Mouse (Mus musculus) hindbrain, embryonic 14.5 days (tissue): ENCODE measurements around the gene Izumo1r. TPM values are rescaled to one million over a fixed set of nuclear protein-coding genes. Genes with fewer than 3 reads are reported as not detected.

ENCODE experiments used
- ATAC-seq: fragments of 200-750 bp; cut with Nextera tagmentation; 2 replicates; pipeline ENCODE4 v1.8.0; 2017; ENCODE audit warnings: moderate number of reproducible peaks, mild to moderate bottlenecking, moderate TSS enrichment, moderate library complexity; ENCODE audit not compliant: low FRiP score
- DNase-seq: peaks from one replicate; pipeline ENCODE4 v3.0.0-alpha.2; 2015; ENCODE audit warnings: low spot score
- H3K27ac ChIP-seq: fragments of 300-500 bp; sonication (generic); 2 replicates; pipeline ENCODE4 v1.5.1; 2014; ENCODE audit warnings: mild to moderate bottlenecking, moderate library complexity
- H3K27me3 ChIP-seq: fragments of 300-500 bp; sonication (generic); 2 replicates; pipeline ENCODE4 v1.6.1; 2014; ENCODE audit warnings: mild to moderate bottlenecking, low read length, mixed read lengths; ENCODE audit not compliant: control insufficient read depth, insufficient read depth
- H3K36me3 ChIP-seq: fragments of 300-500 bp; sonication (generic); replicated peaks from 2 replicates; pipeline ENCODE4 v1.6.1; 2014; ENCODE audit not compliant: control insufficient read depth, insufficient read depth
- H3K4me1 ChIP-seq: fragments of 300-500 bp; sonication (generic); replicated peaks from 2 replicates; pipeline ENCODE4 v1.6.1; 2014; ENCODE audit warnings: antibody characterized with exemption, low read length, mixed read lengths; ENCODE audit not compliant: control insufficient read depth, insufficient read depth
- H3K4me2 ChIP-seq: fragments of 300-500 bp; sonication (generic); replicated peaks from 2 replicates; pipeline ENCODE4 v1.6.1; 2014; ENCODE audit warnings: mild to moderate bottlenecking, moderate library complexity
- H3K4me3 ChIP-seq: fragments of 300-500 bp; sonication (generic); replicated peaks from 2 replicates; pipeline ENCODE4 v1.5.1; 2014; ENCODE audit warnings: mild to moderate bottlenecking, low read length
- H3K9ac ChIP-seq: fragments of 300-500 bp; sonication (generic); 2 replicates; pipeline ENCODE4 v1.6.1; 2014
- H3K9me3 ChIP-seq: fragments of 300-500 bp; sonication (generic); 2 replicates; pipeline ENCODE4 v1.6.1; 2016; ENCODE audit warnings: low read length; ENCODE audit not compliant: control insufficient read depth
- WGBS: fragments of 180-500 bp; shearing (Covaris S2); extraction: QIAGEN DNeasy Blood & Tissue Kit; methylation state at CpG from one replicate; pipeline ENCODE4 v1.1.7; 2014; 5-methylcytosine and 5-hydroxymethylcytosine counted together
- polyA plus RNA-seq: library from polyadenylated mRNA; unstranded; fragments of >200 nt; fragmentation: Nextera tagmentation; extraction: Ambion mirVana; gene quantifications from 2 replicates; pipeline ENCODE4 v1.2.1, GENCODE M21; 2014

The Izumo1r gene
- polyA plus RNA-seq, 1 experiment from 2014 or later, result not detected

DNA sequence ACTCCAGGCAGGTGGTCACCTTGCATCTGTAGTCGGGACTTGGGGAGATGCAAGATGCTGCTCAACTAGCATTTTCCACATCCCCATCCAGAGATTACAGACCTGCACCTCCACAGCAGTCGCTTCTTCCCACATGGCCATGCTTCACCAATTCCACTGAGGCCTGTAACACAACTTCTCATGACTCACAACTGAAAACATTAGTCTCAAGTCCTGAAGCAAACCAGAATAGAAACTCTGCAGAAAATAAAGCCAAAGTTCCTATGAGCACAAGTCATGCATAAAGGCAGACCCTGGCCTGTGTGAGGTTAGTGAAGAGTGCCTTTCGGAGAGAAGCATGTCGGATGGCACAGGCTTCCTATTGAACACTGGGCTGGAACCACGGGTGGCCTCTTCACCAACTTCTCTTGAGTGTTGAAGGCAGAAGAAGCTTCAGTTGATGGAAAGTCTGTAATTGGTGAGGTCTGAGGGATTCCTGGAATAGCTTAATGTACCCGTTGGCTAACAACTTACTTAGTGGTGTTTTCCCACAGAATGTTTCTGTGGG, 60.4 kb downstream of the Izumo1r start:
- ATAC-seq (no peak), DNase-seq (no peak)
- no peak overlapping the region for H3K4me3 ChIP-seq
- 92% methylated on average over 6 of the region's 6 CpGs for WGBS
- no peak overlapping the region for H3K4me2 ChIP-seq
- H3K9me3 ChIP-seq, result no peaks in the 10 kb centered on the region
- no peaks in the 10 kb centered on the region for H3K36me3 ChIP-seq
- H3K27me3 ChIP-seq, result no peaks in the 10 kb centered on the region
- H3K4me1 ChIP-seq, result no peaks in the 10 kb centered on the region
- no peak overlapping the region for H3K9ac ChIP-seq
- no peak overlapping the region for H3K27ac ChIP-seq

DNA sequence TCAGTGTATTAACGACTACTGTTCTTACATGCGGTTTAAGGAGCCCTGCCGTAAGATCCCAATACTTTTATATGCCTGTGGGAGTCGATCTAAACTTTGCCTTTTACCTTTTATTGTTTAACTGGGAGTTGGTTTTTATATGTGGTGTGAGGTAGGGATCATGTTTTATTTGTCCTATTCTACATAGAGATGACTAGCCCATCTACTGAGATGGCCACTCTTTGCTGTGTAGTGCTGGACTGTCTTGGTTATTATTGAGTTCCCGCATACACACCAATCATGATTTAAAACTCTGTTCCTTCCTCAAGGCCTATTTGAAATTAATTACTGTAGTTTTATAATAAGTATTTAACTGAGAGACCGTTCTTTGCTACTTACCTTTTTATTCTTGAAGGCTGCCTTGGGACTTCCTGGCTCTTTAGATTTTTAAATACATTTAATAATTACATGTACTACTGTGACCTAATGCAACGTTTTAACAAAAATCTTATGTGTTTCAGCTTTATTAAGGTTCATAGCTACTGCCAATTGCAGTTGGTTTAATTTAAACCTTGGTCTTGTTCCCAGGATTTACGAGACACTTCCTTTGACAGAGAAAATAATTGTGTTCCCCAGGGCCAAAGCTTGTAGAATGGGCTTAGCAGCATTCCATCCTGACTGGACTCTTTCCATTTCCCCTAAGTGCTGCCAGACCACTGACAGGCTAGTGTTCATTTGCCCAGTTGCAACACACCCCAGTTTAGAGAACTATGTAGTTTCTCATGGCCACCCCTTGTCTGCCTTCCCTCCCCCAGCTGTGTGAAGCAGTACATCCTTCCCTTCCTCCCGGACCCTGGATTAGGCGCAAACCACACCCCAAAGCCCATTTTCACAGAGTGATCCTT, 61.6 kb downstream of the Izumo1r start:
- Histone ChIP-seq H3K4me2 (no peak overlapping the region), H3K27ac (no peak overlapping the region), H3K4me1 (no peaks in the 10 kb centered on the region), H3K4me3 (no peak overlapping the region), H3K27me3 (no peaks in the 10 kb centered on the region), H3K9me3 (no peaks in the 10 kb centered on the region), H3K9ac (no peak overlapping the region), H3K36me3 (no peaks in the 10 kb centered on the region)
- DNase-seq (no peak), ATAC-seq (no peak)
- WGBS, result 84% methylated on average over 10 of the region's 10 CpGs

DNA sequence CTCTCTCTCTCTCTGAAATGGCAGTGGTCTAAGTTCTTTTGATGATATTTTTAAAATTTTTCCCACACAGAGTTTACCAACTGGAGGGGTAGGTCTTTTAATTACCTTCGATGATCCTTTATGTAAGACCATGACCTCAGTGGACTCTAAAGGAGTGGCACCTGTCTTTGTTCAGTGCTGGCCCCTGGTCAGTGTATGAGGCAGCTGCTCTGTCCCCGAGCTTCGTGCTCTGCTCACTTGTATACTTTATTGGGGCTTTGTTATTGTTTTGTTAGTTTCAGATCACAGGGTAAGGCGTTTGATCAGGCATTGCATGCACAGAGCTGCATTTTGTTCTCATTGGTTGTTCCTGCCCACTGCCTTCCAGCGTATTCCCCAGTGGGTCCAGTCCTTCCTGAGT, 63.8 kb downstream of the Izumo1r start:
- 78% methylated on average over 5 of the region's 5 CpGs for WGBS
- no peak for ATAC-seq

DNA sequence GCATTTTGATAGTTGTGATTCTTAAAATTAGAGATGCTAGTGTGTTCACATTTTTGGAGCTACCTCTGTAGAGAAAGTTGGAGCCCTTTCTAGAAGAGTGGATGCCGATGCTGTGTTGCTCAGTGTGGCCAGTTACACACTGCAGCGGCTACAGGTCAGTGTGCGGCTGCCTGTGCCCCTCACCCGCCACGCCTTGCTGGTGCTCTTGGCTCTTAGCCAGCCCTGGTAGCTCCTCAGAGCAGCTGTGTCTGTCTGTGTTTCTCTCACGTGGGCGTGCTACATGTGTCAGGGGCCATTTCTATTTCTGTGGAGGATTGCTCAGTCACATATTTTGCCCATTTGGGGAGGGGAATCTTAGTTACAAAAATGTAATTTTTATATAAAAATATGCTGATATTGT, 64.2 kb downstream of the Izumo1r start:
- no peaks in the 10 kb centered on the region for H3K27me3 ChIP-seq
- H3K4me3 ChIP-seq, result no peak overlapping the region
- H3K9me3 ChIP-seq, result no peaks in the 10 kb centered on the region
- no peak overlapping the region for H3K9ac ChIP-seq
- H3K36me3 ChIP-seq, result peaks cover 20% of the 10 kb centered on the region
- no peak overlapping the region for H3K4me2 ChIP-seq
- no peak overlapping the region for H3K27ac ChIP-seq
- no peaks in the 10 kb centered on the region for H3K4me1 ChIP-seq
- WGBS, result 36% methylated on average over 7 of the region's 7 CpGs
- DNase-seq, result no peak
- ATAC-seq, result 0 out of 2 replicates have a peak, but pooled peaks have one; percentile 53

More for the DNA sequence above, 63.8 kb downstream of the Izumo1r start:
- H3K36me3 ChIP-seq, result peaks cover 16% of the 10 kb centered on the region
- DNase-seq, result no peak
- no peaks in the 10 kb centered on the region for H3K9me3 ChIP-seq
- no peaks in the 10 kb centered on the region for H3K27me3 ChIP-seq
- no peaks in the 10 kb centered on the region for H3K4me1 ChIP-seq
- no peak overlapping the region for H3K9ac ChIP-seq
- no peak overlapping the region for H3K4me2 ChIP-seq
- no peak overlapping the region for H3K27ac ChIP-seq
- no peak overlapping the region for H3K4me3 ChIP-seq

Other genes starting within 250 kb of the Izumo1r start
- gene Piwil4, start 163.2 kb downstream of the Izumo1r start, polyA plus RNA-seq, result 0.27 and 0.38 TPM in 2 replicates
- 2.1 and 2.4 TPM in 2 replicates for gene Fut4, start 151.6 kb downstream of the Izumo1r start, polyA plus RNA-seq
- gene 1700012B09Rik, start 132.9 kb downstream of the Izumo1r start, polyA plus RNA-seq, result 2.8 and 7.8 TPM in 2 replicates
- gene Mre11a, start 119.3 kb downstream of the Izumo1r start, polyA plus RNA-seq, result 9.8 and 10.5 TPM in 2 replicates
- 25.3 and 27.2 TPM in 2 replicates for gene Ankrd49, start 119.1 kb downstream of the Izumo1r start, polyA plus RNA-seq
- 1.3 and 1.4 TPM in 2 replicates for gene Gpr83, start 43.7 kb downstream of the Izumo1r start, polyA plus RNA-seq
- 197 and 225 TPM in 2 replicates for gene Panx1, start 141.5 kb upstream of the Izumo1r start, polyA plus RNA-seq
- not detected in 2 replicates for gene Hephl1, start 208.2 kb upstream of the Izumo1r start, polyA plus RNA-seq